Mouse (Mus musculus): ENCODE data around the gene Slc1a2.

- TF ChIP-seq POLR2A (IDR thresholded peaks at IDR 0.05; ENCODE audit: low read depth, low read length) (no peak), CTCF (conservative IDR thresholded peaks at IDR 0.05; ENCODE audit: insufficient read depth, insufficient read length, low read depth, low read length) (no peak)
These were observed 71.9 kb downstream of the Slc1a2 start for GRCm38 (mm10) chr2:102730386-102730785.
